Mouse (Mus musculus) lung, adult 2 months (tissue): Measurements from ENCODE around the gene Qsox1.

Experiments used
- CTCF ChIP-seq: fragments of 200-500 bp; IDR thresholded peaks from 2 replicates; pipeline ENCODE4 v1.5.1; 2011; ENCODE audit warnings: mild to moderate bottlenecking, low read length, control low read depth; ENCODE audit not compliant: insufficient read depth
- POLR2A ChIP-seq: fragments of 200-500 bp; IDR thresholded peaks from 2 replicates; pipeline ENCODE4 v1.6.1; 2011; ENCODE audit warnings: low read depth, mild to moderate bottlenecking, control low read depth, low read length, borderline replicate concordance; ENCODE audit errors: extremely low read depth

- no peak for TF ChIP-seq CTCF
- TF ChIP-seq POLR2A, result no peak
Observed at GRCm38 (mm10) chr1:155757621-155758020, 55.1 kb downstream of the Qsox1 start.
